Mouse (Mus musculus) heart, adult 2 months (tissue): ENCODE results near the gene Prodh2. TPM values are rescaled to one million over a fixed set of nuclear protein-coding genes. Genes with fewer than 3 reads are reported as not detected.
"Not testable (repeated sequence)": the region's sequence is repeated elsewhere in the genome, so short reads cannot be mapped to it uniquely, and the experiment has no call there.

Experiments
- DNase-seq, 2 experiments: peaks; one replicate each; pipeline ENCODE4 v3.0.0; 2021
- H3K27ac ChIP-seq: fragments of 200-600 bp; 2 replicates; pipeline ENCODE4 v1.8.1; 2022
- H3K27me3 ChIP-seq: fragments of 200-500 bp; 2 replicates; pipeline ENCODE4 v1.6.1; 2012; ENCODE audit warnings: mild to moderate bottlenecking, low read length, inconsistent platforms, mixed read lengths; ENCODE audit not compliant: control insufficient read depth, insufficient read depth
- H3K36me3 ChIP-seq: fragments of 200-500 bp; 2 replicates; pipeline ENCODE4 v1.6.1; 2012; ENCODE audit warnings: low read length, inconsistent platforms; ENCODE audit not compliant: control insufficient read depth, insufficient read depth
- H3K4me1 ChIP-seq: fragments of 200-500 bp; 2 replicates; pipeline ENCODE4 v1.6.1; 2011; ENCODE audit warnings: low read length; ENCODE audit not compliant: control insufficient read depth, insufficient read depth
- H3K4me3 ChIP-seq: fragments of 200-600 bp; 2 replicates; pipeline ENCODE4 v1.8.1; 2022
- H3K79me2 ChIP-seq: fragments of 200-500 bp; replicated peaks from 2 replicates; pipeline ENCODE4 v1.6.1; 2012; ENCODE audit warnings: mild to moderate bottlenecking, inconsistent platforms, low read length, moderate library complexity, mixed read lengths; ENCODE audit not compliant: control insufficient read depth, insufficient read depth
- H3K9ac ChIP-seq: fragments of 200-500 bp; 2 replicates; pipeline ENCODE4 v1.6.1; 2012; ENCODE audit warnings: low read depth, mild to moderate bottlenecking, control low read depth, inconsistent platforms, low read length, mixed read lengths
- CTCF ChIP-seq: fragments of 200-600 bp; IDR thresholded peaks from 2 replicates; pipeline ENCODE4 v1.8.1; 2022; ENCODE audit warnings: antibody characterized with exemption, mild to moderate bottlenecking, moderate library complexity
- EP300 ChIP-seq: fragments of 200-500 bp; IDR thresholded peaks from 2 replicates; pipeline ENCODE4 v1.6.1; 2011; ENCODE audit warnings: low read depth, low read length, control low read depth; ENCODE audit not compliant: insufficient read depth
- POLR2A ChIP-seq: fragments of 200-500 bp; IDR thresholded peaks from 2 replicates; pipeline ENCODE4 v1.6.1; 2011; ENCODE audit warnings: mild to moderate bottlenecking, low read depth, low read length, control low read depth; ENCODE audit not compliant: insufficient read depth
- WGBS: fragments of 180-500 bp; shearing (Covaris S2); methylation state at CpG from one replicate; pipeline ENCODE4 v1.1.7; 2018; 5-methylcytosine and 5-hydroxymethylcytosine counted together
- intact Hi-C: fragments of 180-260 bp; cut with DNase I; formaldehyde crosslinking; loops from one replicate; pipeline ENCODE4 v1.15.1; 2025
- polyA plus RNA-seq: library from polyadenylated mRNA; depleted of rRNA; stranded (reverse); fragments of >200 nt; gene quantifications from 2 replicates; pipeline ENCODE4 v1.2.3, GENCODE M21; 2012
- total RNA-seq, 2 experiments: library from RNA; stranded (reverse); gene quantifications; 2 replicates each; pipeline ENCODE4 v1.2.3; 2021

Prodh2 gene
- total and polyA plus RNA-seq, 3 experiments = not detected

DNA sequence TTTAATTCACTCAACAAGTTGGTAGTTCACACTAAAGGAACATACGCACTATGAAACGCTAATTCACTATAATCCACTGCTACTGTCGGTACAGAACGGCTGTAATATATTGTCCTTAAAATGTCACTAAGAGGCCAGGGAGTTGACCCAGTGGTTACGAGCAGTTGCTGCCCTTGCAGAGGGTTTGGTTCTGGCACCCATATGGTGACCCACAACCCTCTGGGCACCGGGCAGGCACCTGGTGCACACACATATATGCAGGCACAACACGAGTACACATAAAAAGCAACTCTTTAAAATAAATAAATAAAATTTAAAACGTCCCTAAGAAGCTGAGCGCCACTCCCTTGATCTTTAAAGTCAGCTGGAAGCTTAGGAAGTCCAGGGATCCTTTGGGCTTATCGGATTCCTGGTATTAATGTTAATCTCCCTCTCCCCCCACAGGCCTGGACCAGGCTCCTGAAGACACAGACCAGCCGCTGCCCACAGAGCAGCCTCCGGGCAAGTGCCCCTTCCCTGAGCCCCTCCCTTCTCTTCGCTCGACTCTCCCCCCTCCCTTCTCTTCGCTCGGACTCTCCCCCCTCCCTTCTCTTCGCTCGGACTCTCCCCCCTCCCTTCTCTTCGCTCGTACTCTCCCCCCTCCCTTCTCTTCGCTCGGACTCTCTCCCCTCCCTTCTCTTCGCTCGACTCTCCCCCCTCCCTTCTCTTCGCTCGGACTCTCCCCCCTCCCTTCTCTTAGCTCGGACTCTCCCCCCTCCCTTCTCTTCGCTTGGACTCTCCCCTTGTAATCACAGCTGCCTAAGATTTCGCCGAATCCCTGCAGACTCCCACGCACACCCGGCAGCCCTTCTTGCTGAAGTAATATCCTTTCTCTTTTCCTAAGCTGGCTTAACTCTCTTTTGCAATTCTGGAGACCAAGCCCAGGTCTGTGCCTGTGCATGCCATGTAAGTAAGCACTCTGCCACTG lies 15.7 kb upstream of the Prodh2 start:
- Histone ChIP-seq H3K4me3 (no peak overlapping the region), H3K9ac (no peak overlapping the region)
- 13% methylated on average over 26 of the region's 32 CpGs for WGBS

DNA sequence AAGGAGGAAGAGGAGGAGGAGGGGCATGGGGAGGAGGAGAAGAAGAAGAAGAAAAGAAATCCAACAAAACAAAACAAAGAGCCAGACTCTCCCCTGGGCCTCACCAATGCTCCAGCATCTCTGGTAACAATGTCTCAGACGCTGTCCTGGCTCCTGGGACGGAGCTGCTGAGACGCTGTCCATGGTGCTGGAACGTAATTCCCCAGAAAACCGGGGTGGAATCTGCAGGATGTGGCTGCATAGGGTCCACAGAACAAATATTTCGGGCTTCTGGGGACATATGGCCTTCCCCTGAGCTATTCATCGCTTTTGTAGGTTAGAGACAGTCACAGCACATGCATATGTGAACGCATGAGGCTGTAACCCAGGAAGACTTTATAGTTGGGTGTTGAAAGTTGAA lies 9.2 kb upstream of the Prodh2 start:
- Histone ChIP-seq H3K9ac (no peak overlapping the region), H3K27ac (no peak overlapping the region), H3K36me3 (no peaks in the 10 kb centered on the region), H3K4me3 (no peak overlapping the region), H3K4me1 (no peaks in the 10 kb centered on the region), H3K27me3 (0 out of 2 replicates have a peak, but pooled peaks cover 4% of the 10 kb centered on the region), H3K79me2 (no peaks in the 10 kb centered on the region)
- no peak for DNase-seq
- intact Hi-C loops = no loop called here
- TF ChIP-seq EP300 (no peak), POLR2A (no peak), CTCF (no peak)
- WGBS = 14% methylated on average over 8 of the region's 8 CpGs

More for the DNA sequence above, 15.7 kb upstream of the Prodh2 start:
- Histone ChIP-seq H3K36me3 (no peaks in the 10 kb centered on the region), H3K27ac (no peak overlapping the region), H3K27me3 (0 out of 2 replicates have a peak, but pooled peaks cover 4% of the 10 kb centered on the region), H3K79me2 (no peaks in the 10 kb centered on the region), H3K4me1 (no peaks in the 10 kb centered on the region)
- intact Hi-C loops = no loop called here
- TF ChIP-seq POLR2A (no peak), CTCF (no peak)
- DNase-seq = no peak

DNA sequence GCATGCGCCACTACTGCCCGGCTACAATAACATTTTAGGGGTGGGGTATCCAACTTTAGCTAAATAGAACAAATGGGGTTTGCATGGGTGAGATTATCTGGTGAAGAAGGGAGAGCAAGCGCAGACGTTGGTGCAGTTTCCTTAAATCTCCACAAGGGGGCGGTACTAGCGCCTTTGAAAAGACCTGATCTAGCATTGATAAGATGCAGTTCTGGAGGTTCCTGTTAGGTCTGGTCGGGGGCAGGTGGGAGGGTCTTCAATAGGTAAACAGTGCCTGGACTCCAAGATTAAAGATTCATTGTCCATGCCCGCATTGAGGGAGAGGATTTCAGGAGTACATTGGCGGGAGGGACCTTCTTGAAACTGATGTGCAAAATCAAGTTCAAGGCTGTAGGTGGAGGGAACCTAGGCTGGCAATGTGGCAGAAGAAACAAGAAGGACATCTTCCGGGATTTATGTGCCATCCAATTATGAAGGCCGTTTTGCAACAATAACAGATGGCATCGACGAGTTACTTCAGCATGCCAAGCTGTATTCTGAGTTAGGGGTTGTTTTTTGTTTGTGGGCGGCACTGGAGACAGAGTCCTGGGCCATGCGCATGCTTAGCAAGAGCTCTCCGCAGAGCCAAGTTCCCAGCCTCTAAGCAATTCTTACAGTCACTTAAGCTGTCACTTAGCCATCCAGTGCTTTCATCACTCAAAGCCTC lies 3.0 kb upstream of the Prodh2 start:
- Histone ChIP-seq H3K27me3 (no peaks in the 10 kb centered on the region), H3K27ac (no peak overlapping the region), H3K36me3 (no peaks in the 10 kb centered on the region), H3K9ac (no peak overlapping the region), H3K4me3 (no peak overlapping the region), H3K79me2 (no peaks in the 10 kb centered on the region), H3K4me1 (no peaks in the 10 kb centered on the region)
- 22% methylated on average over 16 of the region's 16 CpGs for WGBS
- TF ChIP-seq CTCF (peak; percentile 74), POLR2A (no peak)
- intact Hi-C loops = loop anchor here (5.0 kb wide), 1 partner anchor 48 kb away; no protein-coding TSS in a partner anchor
- DNase-seq = peak in 1 of 2 experiments; percentile 6

DNA sequence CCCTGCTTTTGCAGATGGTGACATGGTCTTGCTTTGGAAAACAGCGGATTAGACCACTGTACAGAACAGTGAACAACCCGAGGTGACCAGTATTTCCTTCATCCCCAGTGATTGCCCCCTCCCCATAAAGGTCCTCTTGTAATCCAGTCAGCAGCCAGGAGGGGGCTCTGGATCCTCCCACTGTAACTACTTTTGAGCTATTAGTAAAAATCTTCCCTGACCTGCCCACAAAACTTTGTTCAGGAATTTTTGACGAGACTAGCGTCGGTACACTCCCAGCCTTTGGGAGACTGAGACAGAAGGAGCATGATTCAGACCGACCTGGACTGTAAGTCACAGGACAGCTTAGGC lies 2.5 kb upstream of the Prodh2 start:
- no peak for DNase-seq
- no peak overlapping the region for H3K27ac ChIP-seq

DNA sequence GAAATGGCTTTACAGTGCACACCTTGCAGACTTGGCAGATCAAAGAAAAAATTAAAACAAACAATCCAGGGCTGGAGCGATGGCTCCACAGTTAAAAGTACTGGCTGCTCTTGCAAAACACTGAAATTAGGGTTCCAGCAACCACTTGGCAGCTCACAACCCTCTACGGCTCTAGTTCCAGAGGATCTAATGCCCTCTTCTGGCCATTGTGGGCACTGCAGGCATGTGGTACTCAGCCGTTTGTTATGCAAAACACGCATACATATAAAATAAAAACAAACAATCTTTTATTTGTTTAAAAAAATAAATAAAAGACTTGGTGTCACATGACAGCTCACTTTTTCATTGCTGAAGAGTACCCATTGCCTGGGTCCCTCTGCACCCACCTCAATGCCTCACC lies 657 bp upstream of the Prodh2 start:
- Histone ChIP-seq H3K4me3 (no peak overlapping the region), H3K79me2 (no peaks in the 10 kb centered on the region), H3K36me3 (no peaks in the 10 kb centered on the region), H3K9ac (no peak overlapping the region), H3K27ac (no peak overlapping the region), H3K27me3 (no peaks in the 10 kb centered on the region), H3K4me1 (no peaks in the 10 kb centered on the region)
- WGBS = 19% methylated on average over 4 of the region's 4 CpGs
- intact Hi-C loops = loop anchor here (2.0 to 5.0 kb wide), 2 partner anchors 50 to 120 kb away; no protein-coding TSS in a partner anchor
- TF ChIP-seq CTCF = peak; percentile 93
- no peak for TF ChIP-seq POLR2A
- no peak for TF ChIP-seq EP300
- peak; percentile 63 to 83 for DNase-seq

More for the DNA sequence above, 2.5 kb upstream of the Prodh2 start:
- Histone ChIP-seq H3K79me2 (no peaks in the 10 kb centered on the region), H3K36me3 (no peaks in the 10 kb centered on the region), H3K4me1 (no peaks in the 10 kb centered on the region), H3K4me3 (no peak overlapping the region), H3K27me3 (no peaks in the 10 kb centered on the region), H3K9ac (no peak overlapping the region)
- TF ChIP-seq POLR2A (no peak), EP300 (no peak), CTCF (no peak)
- intact Hi-C loops = loop anchor here (5.0 kb wide), 1 partner anchor 49 kb away; no protein-coding TSS in a partner anchor
- 17% methylated on average over 6 of the region's 6 CpGs for WGBS

DNA sequence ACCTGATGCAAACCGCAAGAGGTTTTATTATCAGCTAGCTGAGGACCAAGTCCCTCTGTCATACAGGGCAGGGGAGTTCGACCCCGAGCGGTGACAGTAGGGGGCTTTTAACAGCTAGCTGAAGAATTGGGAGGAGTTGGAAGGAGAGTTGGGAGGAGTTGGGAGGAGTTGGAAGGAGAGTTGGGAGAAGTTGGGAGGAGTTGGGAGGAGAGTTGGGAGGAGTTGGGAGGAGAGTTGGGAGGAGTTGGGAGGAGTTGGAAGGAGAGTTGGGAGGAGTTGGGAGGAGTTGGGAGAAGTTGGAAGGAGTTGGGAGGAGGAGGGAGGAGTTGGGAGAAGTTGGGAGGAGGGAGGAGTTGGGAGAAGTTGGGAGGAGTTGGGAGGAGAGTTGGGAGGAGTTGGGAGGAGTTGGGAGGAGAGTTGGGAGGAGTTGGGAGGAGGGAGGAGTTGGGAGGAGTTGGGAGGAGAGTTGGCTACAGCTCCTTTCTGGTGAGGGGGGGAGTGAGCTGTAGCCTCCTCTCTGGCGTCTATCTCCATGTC lies 2.2 kb downstream of the Prodh2 start:
- not testable (repeated sequence) for H3K27ac ChIP-seq

More for the DNA sequence above, 2.2 kb downstream of the Prodh2 start:
- DNase-seq, H3K9ac ChIP-seq, H3K4me1 ChIP-seq, H3K79me2 ChIP-seq, H3K36me3 ChIP-seq, H3K4me3 ChIP-seq, H3K27me3 ChIP-seq, intact Hi-C loops: not testable (repeated sequence)
- WGBS = 45% methylated on average over 5 of the region's 5 CpGs
